Mouse (Mus musculus): ENCODE data around the gene Arntl. TPM values are rescaled to one million over a fixed set of nuclear protein-coding genes. Genes with fewer than 3 reads are reported as not detected.

Arntl gene
- polyA plus RNA-seq (2014; fragmentation: Illumina TruSeq; extraction: RNeasy Lipid Tissue Mini Kit (QIAGEN cat#74804); ENCODE audit: low read depth, low replicate concordance), result 28.3 TPM

DNA sequence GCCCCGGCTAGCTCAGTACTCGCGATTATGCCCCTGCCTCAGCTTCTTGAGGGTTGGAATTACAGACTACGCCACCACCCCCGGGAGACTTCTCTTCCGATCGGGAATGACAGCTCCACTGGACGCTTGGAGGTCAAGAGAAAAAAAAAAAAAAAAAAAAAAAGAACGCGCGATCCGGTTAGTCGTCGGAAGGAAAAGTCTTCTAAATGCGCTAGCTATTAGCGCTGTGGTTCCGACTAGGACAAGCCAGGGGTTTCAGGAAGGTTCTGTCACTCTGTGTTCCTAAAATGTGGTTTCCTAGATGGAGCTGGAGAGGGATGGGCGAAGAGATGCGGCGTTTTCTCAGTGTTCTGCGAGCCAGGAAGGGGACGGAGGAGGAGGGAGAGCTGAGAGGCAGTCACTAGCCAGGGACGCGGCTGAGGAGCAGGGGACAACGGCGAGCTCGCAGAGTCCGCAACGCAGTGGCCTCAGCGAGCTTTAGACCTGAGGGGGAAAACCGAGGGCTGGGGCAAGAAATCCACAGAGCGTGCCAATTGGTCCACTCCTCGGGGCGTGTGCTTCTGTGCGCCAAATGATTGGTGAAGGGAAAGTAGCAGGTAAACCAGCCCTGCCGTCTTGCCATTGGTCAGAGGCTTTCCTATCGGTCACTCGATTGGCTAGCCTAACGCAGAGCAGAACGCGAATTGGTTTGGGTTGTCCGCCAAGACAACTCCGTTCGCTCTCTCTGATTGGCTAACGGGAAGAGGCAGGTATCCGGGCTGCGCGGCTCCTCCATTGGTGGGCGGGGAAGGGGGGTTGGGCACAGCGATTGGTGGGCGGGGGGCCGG is at the start of gene Arntl:
TSS of gene Arntl (plus strand) at position 822 of the 827 bp plus-strand sequence.

Other genes with a start within 250 kb of the Arntl start
- gene Btbd10, start 161.9 kb downstream of the Arntl start, polyA plus RNA-seq (2014; fragmentation: Illumina TruSeq; extraction: RNeasy Lipid Tissue Mini Kit (QIAGEN cat#74804); ENCODE audit: low read depth, low replicate concordance), result 13.9 TPM
- gene Pth, start 181.1 kb downstream of the Arntl start, polyA plus RNA-seq (2014; fragmentation: Illumina TruSeq; extraction: RNeasy Lipid Tissue Mini Kit (QIAGEN cat#74804); ENCODE audit: low read depth, low replicate concordance), result not detected

All from heart, adult 10 weeks (tissue).